Mouse (Mus musculus) CH12.LX (cell line): ENCODE data around the gene Acot7. TPM values are rescaled to one million over a fixed set of nuclear protein-coding genes. Genes with fewer than 3 reads are reported as not detected.

Source experiments
- DNase-seq: peaks from one replicate; pipeline ENCODE4 v3.0.0-alpha.2; 2013; ENCODE audit errors: extremely low read depth
- H3K27ac ChIP-seq: 2 replicates; pipeline ENCODE4 v1.5.1; 2012; ENCODE audit warnings: low read depth, mild to moderate bottlenecking, control low read depth, moderate library complexity; ENCODE audit not compliant: insufficient read depth
- H3K27me3 ChIP-seq: replicated peaks from 2 replicates; pipeline ENCODE3; 2012; ENCODE audit warnings: inconsistent platforms
- H3K36me3 ChIP-seq, 2 experiments: replicated peaks in 1 of 2; 2 replicates each; pipeline versions ENCODE3 to v1.6.1; 2012; ENCODE audit warnings: inconsistent platforms in 1 of 2, low read length in 1 of 2, mild to moderate bottlenecking in 1 of 2, mixed read lengths in 1 of 2, moderate library complexity in 1 of 2; ENCODE audit not compliant: control insufficient read depth in 1 of 2, insufficient read depth in 1 of 2
- H3K4me1 ChIP-seq, 2 experiments: 2 replicates each; pipeline ENCODE4 v1.6.1; 2012; ENCODE audit warnings: inconsistent platforms in 1 of 2, moderate library complexity in 1 of 2; ENCODE audit not compliant: insufficient read depth in 2 of 2, control insufficient read depth in 1 of 2
- H3K4me2 ChIP-seq: 2 replicates; pipeline ENCODE4 v1.6.1; 2012; ENCODE audit warnings: low read depth, mild to moderate bottlenecking, control low read depth; ENCODE audit not compliant: poor library complexity, insufficient read depth, severe bottlenecking
- H3K4me3 ChIP-seq, 3 experiments: fragments of 150-350 bp in 1 of 3; sonication (generic) in 1 of 3; replicated peaks in 1 of 3; 2 replicates each; pipeline versions ENCODE3 to v1.5.1; 2011 to 2012; ENCODE audit warnings: low read depth in 2 of 3, low read length in 2 of 3, mild to moderate bottlenecking in 2 of 3, moderate library complexity in 2 of 3, control low read depth in 1 of 3, improper control_type of control experiment in 1 of 3, inconsistent platforms in 1 of 3, mixed read lengths in 1 of 3; ENCODE audit not compliant: poor library complexity in 1 of 3
- H3K79me2 ChIP-seq: replicated peaks from 2 replicates; pipeline ENCODE4 v1.6.1; 2012; ENCODE audit warnings: mild to moderate bottlenecking, moderate library complexity; ENCODE audit not compliant: control insufficient read depth, poor library complexity, insufficient read depth, severe bottlenecking; ENCODE audit errors: extremely low read depth
- H3K9ac ChIP-seq: 2 replicates; pipeline ENCODE4 v1.6.1; 2012; ENCODE audit warnings: low read depth, mild to moderate bottlenecking, control low read depth, moderate library complexity; ENCODE audit not compliant: insufficient read depth
- H3K9me3 ChIP-seq: replicated peaks from 2 replicates; pipeline ENCODE3; 2012; ENCODE audit warnings: low read length, inconsistent platforms, mixed read lengths
- BHLHE40 ChIP-seq: IDR thresholded peaks from 2 replicates; pipeline ENCODE4 v1.6.1; 2011; ENCODE audit warnings: mild to moderate bottlenecking, low read depth, low read length, improper control_type of control experiment
- CHD1 ChIP-seq: IDR thresholded peaks from 2 replicates; pipeline ENCODE4 v1.6.1; 2012; ENCODE audit warnings: low read depth, low read length, improper control_type of control experiment, inconsistent platforms
- CHD2 ChIP-seq: IDR thresholded peaks from 2 replicates; pipeline ENCODE4 v1.6.1; 2011; ENCODE audit warnings: low read length, improper control_type of control experiment
- E2F4 ChIP-seq: IDR thresholded peaks from 2 replicates; pipeline ENCODE4 v1.6.1; 2011; ENCODE audit warnings: low read depth, low read length, improper control_type of control experiment; ENCODE audit not compliant: insufficient replicate concordance
- ELF1 ChIP-seq: IDR thresholded peaks from 2 replicates; pipeline ENCODE4 v1.6.1; 2014; ENCODE audit warnings: low read depth, mild to moderate bottlenecking, inconsistent platforms, low read length, improper control_type of control experiment
- ETS1 ChIP-seq: conservative IDR thresholded peaks from 2 replicates; pipeline ENCODE4 v1.6.1; 2012; ENCODE audit warnings: low read depth, mild to moderate bottlenecking, inconsistent platforms, low read length, improper control_type of control experiment, moderate library complexity
- HCFC1 ChIP-seq: IDR thresholded peaks from 2 replicates; pipeline ENCODE4 v1.6.1; 2012; ENCODE audit warnings: low read depth, mild to moderate bottlenecking, inconsistent platforms, low read length, improper control_type of control experiment
- IRF4 ChIP-seq: IDR thresholded peaks from 2 replicates; pipeline ENCODE4 v1.6.1; 2014; ENCODE audit warnings: low read depth, mild to moderate bottlenecking, inconsistent platforms, low read length, improper control_type of control experiment
- KAT2A ChIP-seq: IDR thresholded peaks from 2 replicates; pipeline ENCODE4 v1.6.1; 2012; ENCODE audit warnings: low read length, improper control_type of control experiment, inconsistent platforms; ENCODE audit not compliant: insufficient replicate concordance
- MAFK ChIP-seq: IDR thresholded peaks from 2 replicates; pipeline ENCODE4 v1.6.1; 2011; ENCODE audit warnings: low read length, improper control_type of control experiment; ENCODE audit not compliant: insufficient replicate concordance
- MAZ ChIP-seq: IDR thresholded peaks from 2 replicates; pipeline ENCODE4 v1.6.1; 2012; ENCODE audit warnings: low read depth, mild to moderate bottlenecking, inconsistent platforms, low read length, improper control_type of control experiment, moderate library complexity
- MEF2A ChIP-seq: IDR thresholded peaks from 2 replicates; pipeline ENCODE4 v1.6.1; 2014; ENCODE audit warnings: low read depth, mild to moderate bottlenecking, inconsistent platforms, low read length, improper control_type of control experiment, borderline replicate concordance
- MXI1 ChIP-seq: IDR thresholded peaks from 2 replicates; pipeline ENCODE4 v1.6.1; 2011; ENCODE audit warnings: mild to moderate bottlenecking, low read depth, low read length, improper control_type of control experiment
- MYC ChIP-seq: IDR thresholded peaks from 2 replicates; pipeline ENCODE4 v1.6.1; 2011; ENCODE audit warnings: low read depth, mild to moderate bottlenecking, improper control_type of control experiment, low read length
- NELFE ChIP-seq: IDR thresholded peaks from 2 replicates; pipeline ENCODE4 v1.6.1; 2011; ENCODE audit warnings: low read depth, low read length, improper control_type of control experiment
- NRF1 ChIP-seq: IDR thresholded peaks from 2 replicates; pipeline ENCODE4 v1.6.1; 2014; ENCODE audit warnings: low read depth, mild to moderate bottlenecking, inconsistent platforms, low read length, improper control_type of control experiment, moderate library complexity
- PAX5 ChIP-seq: IDR thresholded peaks from 2 replicates; pipeline ENCODE4 v1.6.1; 2012; ENCODE audit warnings: low read length, inconsistent platforms, mixed read lengths
- POLR2A ChIP-seq: IDR thresholded peaks from 2 replicates; pipeline ENCODE4 v1.6.1; 2011; ENCODE audit warnings: low read depth, mild to moderate bottlenecking, improper control_type of control experiment, low read length
- POLR2AphosphoS2 ChIP-seq: IDR thresholded peaks from 2 replicates; pipeline ENCODE4 v1.6.1; 2011; ENCODE audit warnings: low read depth, low read length, improper control_type of control experiment
- SIN3A ChIP-seq: IDR thresholded peaks from 2 replicates; pipeline ENCODE4 v1.6.1; 2012; ENCODE audit warnings: low read length, improper control_type of control experiment, inconsistent platforms
- TBP ChIP-seq: conservative IDR thresholded peaks from 2 replicates; pipeline ENCODE4 v1.6.1; 2011; ENCODE audit warnings: low read depth, low read length, improper control_type of control experiment
- TCF12 ChIP-seq: IDR thresholded peaks from 2 replicates; pipeline ENCODE4 v1.6.1; 2014; ENCODE audit warnings: low read depth, mild to moderate bottlenecking, inconsistent platforms, low read length, improper control_type of control experiment
- UBTF ChIP-seq: IDR thresholded peaks from 2 replicates; pipeline ENCODE4 v1.6.1; 2012; ENCODE audit warnings: low read depth, mild to moderate bottlenecking, inconsistent platforms, low read length, improper control_type of control experiment, moderate library complexity
- USF2 ChIP-seq: conservative IDR thresholded peaks from 2 replicates; pipeline ENCODE4 v1.6.1; 2011; ENCODE audit warnings: low read depth, low read length, improper control_type of control experiment
- ZC3H11A ChIP-seq: IDR thresholded peaks from 2 replicates; pipeline ENCODE4 v1.6.1; 2012; ENCODE audit warnings: low read depth, mild to moderate bottlenecking, inconsistent platforms, low read length, improper control_type of control experiment
- ZKSCAN1 ChIP-seq: IDR thresholded peaks from 2 replicates; pipeline ENCODE4 v1.6.1; 2012; ENCODE audit warnings: low read depth, inconsistent platforms, low read length, improper control_type of control experiment, borderline replicate concordance
- ZMIZ1 ChIP-seq: IDR thresholded peaks from 2 replicates; pipeline ENCODE4 v1.6.1; 2012; ENCODE audit warnings: low read depth, mild to moderate bottlenecking, inconsistent platforms, low read length, improper control_type of control experiment
- dilution Hi-C: fragments of 300-500 bp; cut with MboI; formaldehyde crosslinking; loops from 2 replicates; pipeline ENCODE4 v1.14.3; 2020; ENCODE audit warnings: low sequenced_read_pairs; ENCODE audit not compliant: extremely low pct_unique_long_range_greater_than_20kb, extremely low pct_ligation_motif_present
- in situ Hi-C: fragments of 300-500 bp; cut with MboI; formaldehyde crosslinking; loops from 3 replicates; pipeline ENCODE4 v1.14.3; 2019; ENCODE audit warnings: low sequenced_read_pairs, low pct_ligation_motif_present, low pct_unique_long_range_greater_than_20kb, mixed read lengths
- polyA plus RNA-seq: library from polyadenylated mRNA; unstranded; fragments of >175 nt; gene quantifications from 2 replicates; pipeline ENCODE4 v1.2.1, GENCODE M21; 2012; ENCODE audit warnings: low read depth; ENCODE audit not compliant: insufficient read length
- total RNA-seq, 2 experiments: library from RNA; depleted of rRNA; stranded (reverse); fragments of 300-350 nt in 1 of 2; fragments of >200 nt in 1 of 2; gene quantifications; 2 replicates each; pipeline ENCODE4 v1.2.3; 2012 to 2014

The Acot7 gene
- total and polyA plus RNA-seq, 3 experiments: 29.0 to 71.1 (median 61.6) TPM

- H3K9ac ChIP-seq: peak overlapping the region; percentile 80
- H3K9me3 ChIP-seq: no peaks in the 10 kb centered on the region
- peaks cover 16 to 22% of the 10 kb centered on the region in 2 experiments for H3K36me3 ChIP-seq
- no peak for DNase-seq
- TF ChIP-seq USF2 (no peak), NELFE (no peak), NRF1 (no peak), MEF2A (no peak), ZMIZ1 (no peak), BHLHE40 (no peak), TCF12 (no peak)
- peaks cover 5% of the 10 kb centered on the region; the same call in 1 of the 2 replicates for H3K79me2 ChIP-seq
- in situ Hi-C loops (loop anchor here (25.0 kb wide), 1 partner anchor 1816 kb away; no protein-coding TSS in a partner anchor), dilution Hi-C loops (no loop called here)
- H3K27ac ChIP-seq: no peak overlapping the region
- H3K4me2 ChIP-seq: peak overlapping the region; percentile 82
- H3K4me3 ChIP-seq: peak overlapping the region; percentile 52 to 74 (median 63)
- H3K4me1 ChIP-seq: peaks cover 11 to 48% of the 10 kb centered on the region in 2 experiments; a peak in 3 of 4 replicates
- H3K27me3 ChIP-seq: peaks cover 29% of the 10 kb centered on the region
These were observed 118.4 kb downstream of the Acot7 start for GRCm38 (mm10) chr4:152296371-152296770.

DNA sequence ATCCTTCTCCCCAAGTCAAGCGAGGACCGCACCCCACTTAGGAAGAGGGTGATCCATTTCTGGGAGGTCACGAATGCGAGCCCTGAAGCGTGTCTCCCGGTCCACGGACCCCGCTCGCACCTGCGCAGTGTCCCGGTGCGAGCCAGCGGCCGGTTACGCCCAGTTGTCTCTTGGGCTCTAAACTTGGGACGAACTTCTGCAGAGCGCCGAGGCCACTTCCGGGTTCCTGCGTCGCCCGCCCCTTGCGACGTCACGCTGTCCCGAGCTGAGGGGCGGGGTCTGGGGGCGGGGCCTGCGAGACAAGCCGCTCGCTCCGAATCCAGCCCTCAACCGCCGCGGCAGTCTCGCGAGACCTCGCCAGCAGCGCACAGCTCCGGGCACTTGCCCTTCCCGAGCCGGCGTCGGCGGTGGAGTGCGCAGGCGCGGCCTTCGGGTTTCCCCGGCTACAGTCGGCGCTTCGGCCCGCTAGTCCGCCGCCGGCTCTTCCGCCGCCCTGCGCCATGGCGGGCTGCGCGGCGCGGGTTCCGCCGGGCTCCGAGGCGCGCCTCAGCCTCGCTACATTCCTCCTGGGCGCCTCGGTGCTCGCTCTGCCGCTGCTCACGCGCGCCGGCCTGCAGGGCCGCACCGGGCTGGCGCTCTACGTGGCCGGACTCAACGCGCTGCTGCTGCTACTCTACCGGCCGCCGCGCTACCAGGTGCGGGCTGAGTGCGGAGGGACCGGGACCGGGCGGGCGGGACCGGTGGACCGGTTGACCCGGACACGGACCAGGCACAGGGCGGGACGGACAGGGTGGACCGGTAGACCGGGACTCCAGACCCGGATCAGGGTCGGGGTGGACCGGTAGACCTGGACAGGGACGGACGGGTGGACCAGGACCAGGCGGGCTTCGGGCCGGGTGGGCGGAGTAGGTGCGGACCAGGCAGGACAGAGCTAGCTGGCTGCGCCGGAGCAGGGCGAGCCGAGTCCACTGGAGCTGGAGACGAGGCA, 119.2 kb downstream of the Acot7 start, which contains the start of gene Icmt:
Gene Icmt, plus strand, starts transcription at position 354 of the 988 bp plus-strand sequence.
- TF ChIP-seq ZC3H11A: no peak
- peak; percentile 60 for TF ChIP-seq TCF12
- peak; percentile 56 for TF ChIP-seq SIN3A
- peak; percentile 57; the same call in 1 of the 2 replicates for TF ChIP-seq POLR2AphosphoS2
- no peak for TF ChIP-seq MAZ
- 0 out of 2 replicates have a peak, but pooled peaks have one; percentile 25 for TF ChIP-seq KAT2A
- 0 out of 2 replicates have a peak, but pooled peaks have one; percentile 28 for TF ChIP-seq BHLHE40
- 0 out of 2 replicates have a peak, but pooled peaks have one; percentile 2 for TF ChIP-seq TBP
- TF ChIP-seq ELF1: peak; percentile 100
- peak; percentile 99 for TF ChIP-seq CHD2
- TF ChIP-seq CHD1: no peak
- no peak for TF ChIP-seq PAX5
- TF ChIP-seq HCFC1: peak; percentile 85
- 0 out of 2 replicates have a peak, but pooled peaks have one; percentile 73 for TF ChIP-seq UBTF
- TF ChIP-seq IRF4: peak; percentile 49; the same call in 1 of the 2 replicates
- no peak for TF ChIP-seq USF2
- peak; percentile 59; the same call in 1 of the 2 replicates for TF ChIP-seq MXI1
- no peak for TF ChIP-seq ETS1
- peak; percentile 88 for TF ChIP-seq ZMIZ1
- peak; percentile 94 for TF ChIP-seq POLR2A
- peak; percentile 84 for TF ChIP-seq NRF1
- TF ChIP-seq NELFE: peak; percentile 72
- no peak for TF ChIP-seq MEF2A
- TF ChIP-seq E2F4: no peak
- no peak for TF ChIP-seq ZKSCAN1
- TF ChIP-seq MYC: 0 out of 2 replicates have a peak, but pooled peaks have one; percentile 22
- TF ChIP-seq MAFK: no peak
- Histone ChIP-seq H3K27me3 (peaks cover 21% of the 10 kb centered on the region), H3K4me3 (peak within 1 kb of the TSS; percentile 81 to 96 (median 87)), H3K9ac (peak within 1 kb of the TSS; percentile 92), H3K4me2 (peak within 1 kb of the TSS; percentile 89), H3K79me2 (peaks cover 5% of the 10 kb centered on the region; the same call in 1 of the 2 replicates), H3K36me3 (peaks cover 23 to 30% of the 10 kb centered on the region in 2 experiments), H3K4me1 (peaks cover 9 to 43% of the 10 kb centered on the region in 2 experiments; a peak in 3 of 4 replicates), H3K9me3 (no peaks in the 10 kb centered on the region), H3K27ac (peak within 1 kb of the TSS; percentile 56)
- in situ Hi-C loops: loop anchor here (25.0 kb wide), 1 partner anchor 1815 kb away; no protein-coding TSS in a partner anchor
- DNase-seq: peak; percentile 98
- dilution Hi-C loops: no loop called here
